Mouse (Mus musculus) olfactory bulb, adult 2 months (tissue): ENCODE measurements at regions not wholly inside any gene's neighbourhood (a gene's known extent, or its start where the extent isn't known, plus 50 kb on each side); places are given as distances from the start of the nearest gene placed in this dataset.

Source experiments
- CTCF ChIP-seq: fragments of 200-500 bp; IDR thresholded peaks from 2 replicates; pipeline ENCODE4 v1.5.1; 2012; ENCODE audit warnings: low read depth, mild to moderate bottlenecking, low read length, moderate library complexity; ENCODE audit not compliant: insufficient read depth
- POLR2A ChIP-seq: fragments of 200-500 bp; IDR thresholded peaks from 2 replicates; pipeline ENCODE4 v1.6.1; 2012; ENCODE audit warnings: mild to moderate bottlenecking, low read depth, low read length, moderate library complexity; ENCODE audit not compliant: insufficient read depth

DNA sequence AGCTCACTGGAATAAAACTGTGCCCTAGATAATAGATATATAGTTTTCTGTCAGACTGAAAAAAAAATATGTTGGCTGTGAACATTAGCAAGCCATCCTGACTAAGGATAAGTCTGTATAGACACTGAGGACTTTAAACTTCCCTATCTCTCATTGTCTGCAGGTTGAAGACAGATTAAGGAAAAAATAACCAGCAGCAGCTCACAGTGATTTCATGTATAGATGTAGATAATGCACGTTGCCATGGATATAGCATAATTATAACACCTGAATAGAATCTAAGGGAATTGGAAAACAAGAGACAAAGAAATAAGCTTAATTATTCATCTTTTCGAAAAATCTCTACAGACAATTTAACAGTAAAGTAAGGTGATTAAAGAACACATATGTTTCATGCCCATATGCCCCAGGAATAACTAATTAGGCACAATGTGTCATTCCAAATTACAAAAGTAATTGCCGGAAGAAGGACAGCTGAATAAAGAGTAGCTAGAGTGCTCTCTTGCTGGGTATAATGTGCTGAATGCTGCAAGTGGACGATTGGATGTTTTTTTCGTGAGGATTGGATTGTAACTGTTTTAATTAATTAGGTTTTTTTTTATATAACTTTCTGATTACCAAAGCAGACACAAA, 246.6 kb downstream of the Akain1 start:
- no peak for TF ChIP-seq POLR2A
- TF ChIP-seq CTCF: no peak
